Mouse (Mus musculus) heart, adult 2 months (tissue): ENCODE results near the gene Pgrmc1.

Source experiments
- CTCF ChIP-seq: fragments of 200-600 bp; IDR thresholded peaks from 2 replicates; pipeline ENCODE4 v1.8.1; 2022; ENCODE audit warnings: antibody characterized with exemption, mild to moderate bottlenecking, moderate library complexity
- EP300 ChIP-seq: fragments of 200-500 bp; IDR thresholded peaks from 2 replicates; pipeline ENCODE4 v1.6.1; 2011; ENCODE audit warnings: low read depth, low read length, control low read depth; ENCODE audit not compliant: insufficient read depth
- POLR2A ChIP-seq: fragments of 200-500 bp; IDR thresholded peaks from 2 replicates; pipeline ENCODE4 v1.6.1; 2011; ENCODE audit warnings: mild to moderate bottlenecking, low read depth, low read length, control low read depth; ENCODE audit not compliant: insufficient read depth

- TF ChIP-seq POLR2A, result no peak
- no peak for TF ChIP-seq CTCF
- TF ChIP-seq EP300, result no peak
Observed at GRCm38 (mm10) chrX:36591120-36591519, 6.9 kb upstream of the Pgrmc1 start.
